Mouse (Mus musculus) myocyte (in vitro differentiated cells): ENCODE measurements around the gene Sec61a1.

ENCODE experiments used
- CEBPB ChIP-seq: IDR thresholded peaks from 2 replicates; pipeline ENCODE4 v1.6.1; 2011; ENCODE audit warnings: mild to moderate bottlenecking, moderate library complexity; ENCODE audit not compliant: poor library complexity, insufficient read depth, severe bottlenecking
- MAX ChIP-seq: IDR thresholded peaks from one replicate; pipeline ENCODE4 v1.6.1; 2011; ENCODE audit warnings: low read depth, mild to moderate bottlenecking, control low read depth
- MYOG ChIP-seq, 3 experiments: IDR thresholded peaks; one replicate each; pipeline ENCODE4 v1.6.1; 2011; ENCODE audit warnings: control low read depth in 2 of 3, low read depth in 2 of 3, mild to moderate bottlenecking in 2 of 3; ENCODE audit not compliant: insufficient read length in 2 of 3, control insufficient read depth in 1 of 3, insufficient read depth in 1 of 3
- POLR2A ChIP-seq: IDR thresholded peaks from one replicate; pipeline ENCODE4 v1.6.1; 2011; ENCODE audit warnings: low read depth, mild to moderate bottlenecking, control low read depth, moderate library complexity; ENCODE audit not compliant: insufficient read length
- POLR2AphosphoS2 ChIP-seq: IDR thresholded peaks from one replicate; pipeline ENCODE4 v1.6.1; 2011; ENCODE audit warnings: low read depth, control low read depth; ENCODE audit not compliant: insufficient read length
- REST ChIP-seq: IDR thresholded peaks from one replicate; pipeline ENCODE4 v1.6.1; 2011; ENCODE audit warnings: mild to moderate bottlenecking, control low read depth, moderate library complexity; ENCODE audit not compliant: insufficient read depth, insufficient read length
- TCF12 ChIP-seq: IDR thresholded peaks from one replicate; pipeline ENCODE4 v1.6.1; 2011; ENCODE audit warnings: mild to moderate bottlenecking, control low read depth; ENCODE audit not compliant: poor library complexity, insufficient read depth, severe bottlenecking
- USF1 ChIP-seq: IDR thresholded peaks from one replicate; pipeline ENCODE4 v1.6.1; 2011; ENCODE audit warnings: low read depth, mild to moderate bottlenecking, control low read depth, moderate library complexity

DNA sequence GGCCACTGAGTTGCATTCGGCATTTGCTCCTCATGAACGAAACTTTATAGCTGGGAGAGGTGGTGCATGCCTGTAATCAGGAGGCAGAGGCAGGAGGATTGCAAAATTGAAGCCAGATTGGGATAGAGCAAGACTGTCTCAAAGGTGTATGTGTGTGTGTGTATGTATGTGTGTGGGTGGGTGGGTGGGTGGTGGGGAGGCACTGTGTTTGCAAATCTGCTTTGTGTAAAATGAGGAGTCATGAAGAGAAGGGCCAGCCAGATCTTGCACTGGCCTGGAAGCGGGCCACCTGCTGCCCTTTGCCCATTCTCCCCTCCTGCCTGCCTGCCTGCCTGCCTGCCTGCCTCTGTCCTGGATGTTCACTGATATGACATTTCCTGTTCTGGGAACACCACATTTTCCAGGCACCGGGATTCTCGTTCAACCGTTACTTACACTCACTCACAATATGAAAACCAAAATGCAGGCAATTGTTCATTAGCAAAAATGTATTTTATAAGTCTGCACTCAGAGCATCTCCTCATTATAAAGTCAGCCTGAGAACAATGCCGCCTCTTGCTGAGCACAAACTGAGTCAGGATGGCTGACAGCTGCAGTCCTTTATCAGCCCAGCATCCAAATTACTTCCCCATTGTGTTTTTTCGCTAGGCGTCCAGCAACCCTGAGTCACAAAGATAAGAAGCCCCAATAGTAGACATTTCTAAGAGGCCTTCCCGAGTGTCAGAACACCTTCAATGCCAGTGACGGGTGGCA lies 26.1 kb upstream of the Sec61a1 start:
- TF ChIP-seq POLR2A (no peak), MYOG (IDR thresholded peaks at IDR 0.05; ENCODE audit: control insufficient read depth in 1 of 3, insufficient read depth in 1 of 3, insufficient read length in 2 of 3, low read depth in 2 of 3) (no peak), CEBPB (no peak), POLR2AphosphoS2 (no peak), MAX (no peak), USF1 (no peak), TCF12 (no peak), REST (no peak)
